Mouse (Mus musculus) limb, embryonic 14.5 days (tissue): ENCODE measurements at regions not wholly inside any gene's neighbourhood (a gene's known extent, or its start where the extent isn't known, plus 50 kb on each side); places are given as distances from the start of the nearest gene placed in this dataset.
A peak's percentile ranks its signal among the peaks of the same experiment; 100 is the strongest.

Experiments
- ATAC-seq: fragments of 200-750 bp; cut with Nextera tagmentation; 2 replicates; pipeline ENCODE4 v1.8.0; 2017; ENCODE audit warnings: low read depth, moderate number of reproducible peaks, moderate TSS enrichment; ENCODE audit not compliant: low FRiP score
- DNase-seq: peaks from one replicate; pipeline ENCODE4 v3.0.0-alpha.2; 2015; ENCODE audit warnings: low spot score
- H3K27ac ChIP-seq: fragments of 300-500 bp; sonication (generic); replicated peaks from 2 replicates; pipeline ENCODE4 v1.5.1; 2014; ENCODE audit warnings: low read depth, mild to moderate bottlenecking, low read length, moderate library complexity, mixed read lengths
- H3K27me3 ChIP-seq: fragments of 300-500 bp; sonication (generic); 2 replicates; pipeline ENCODE4 v1.6.1; 2014; ENCODE audit warnings: low read length, mixed read lengths; ENCODE audit not compliant: control insufficient read depth, insufficient read depth
- H3K36me3 ChIP-seq: fragments of 300-500 bp; sonication (generic); 2 replicates; pipeline ENCODE4 v1.6.1; 2014; ENCODE audit warnings: mild to moderate bottlenecking, low read length, moderate library complexity, mixed read lengths; ENCODE audit not compliant: control insufficient read depth, insufficient read depth
- H3K4me1 ChIP-seq: fragments of 300-500 bp; sonication (generic); 2 replicates; pipeline ENCODE4 v1.6.1; 2014; ENCODE audit warnings: antibody characterized with exemption, low read length, mixed read lengths; ENCODE audit not compliant: control insufficient read depth, insufficient read depth
- H3K4me2 ChIP-seq: fragments of 300-500 bp; sonication (generic); replicated peaks from 2 replicates; pipeline ENCODE4 v1.6.1; 2014; ENCODE audit warnings: low read depth, mild to moderate bottlenecking, low read length, moderate library complexity; ENCODE audit not compliant: severe bottlenecking
- H3K4me3 ChIP-seq: fragments of 300-500 bp; sonication (generic); replicated peaks from 2 replicates; pipeline ENCODE4 v1.5.1; 2014; ENCODE audit warnings: low read length
- H3K9ac ChIP-seq: fragments of 300-500 bp; sonication (generic); 2 replicates; pipeline ENCODE4 v1.6.1; 2014; ENCODE audit warnings: mild to moderate bottlenecking, low read depth, low read length, moderate library complexity; ENCODE audit not compliant: severe bottlenecking
- H3K9me3 ChIP-seq: fragments of 300-500 bp; sonication (generic); 2 replicates; pipeline ENCODE4 v1.6.1; 2016; ENCODE audit warnings: low read length; ENCODE audit not compliant: control insufficient read depth
- POLR2A ChIP-seq: fragments of 200-500 bp; IDR thresholded peaks from 2 replicates; pipeline ENCODE4 v1.8.0; 2012; ENCODE audit warnings: inconsistent platforms, mild to moderate bottlenecking, moderate library complexity, borderline replicate concordance; ENCODE audit not compliant: insufficient read depth, insufficient read length; ENCODE audit errors: extremely low read depth
- WGBS: fragments of 180-500 bp; shearing (Covaris S2); extraction: QIAGEN DNeasy Blood & Tissue Kit; methylation state at CpG from one replicate; pipeline ENCODE4 v1.1.7; 2014; 5-methylcytosine and 5-hydroxymethylcytosine counted together

DNA sequence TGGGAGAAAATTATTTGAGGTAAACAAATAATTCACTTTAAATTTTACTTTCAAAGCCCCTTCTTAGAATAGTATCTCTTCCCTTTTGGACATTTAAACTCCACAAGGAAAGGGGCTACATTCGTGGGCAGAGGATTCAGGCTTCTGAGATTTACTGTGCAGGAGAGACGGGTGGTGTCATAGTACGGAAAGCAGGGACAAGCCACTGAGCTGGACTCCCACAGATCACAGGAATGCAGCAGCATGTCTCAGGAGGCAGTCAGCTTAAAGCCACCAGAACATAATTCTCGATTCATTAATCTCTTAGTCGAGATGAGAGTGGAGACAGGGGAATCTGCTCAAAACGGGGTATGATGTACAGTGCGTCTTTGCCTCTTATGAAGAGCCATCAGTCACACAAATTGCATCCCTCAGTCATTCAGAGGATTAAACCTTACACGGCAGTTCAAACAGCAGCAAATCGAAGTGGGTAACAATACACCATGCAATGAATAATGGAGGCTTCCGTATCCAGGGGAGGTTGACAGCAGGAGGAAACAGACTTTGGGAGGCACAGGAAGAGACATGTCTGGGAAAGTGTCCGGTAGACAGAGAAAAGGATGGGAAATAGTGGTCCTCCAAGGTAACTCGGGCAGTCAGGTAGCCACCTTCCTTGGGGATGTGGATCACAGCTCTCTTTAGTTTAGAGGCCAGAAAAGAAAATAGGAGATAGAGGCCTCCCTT lies 487.8 kb upstream of the Adam5 start:
- no peak for TF ChIP-seq POLR2A
- Histone ChIP-seq H3K4me3 (no peak overlapping the region), H3K9ac (no peak overlapping the region), H3K9me3 (no peaks in the 10 kb centered on the region), H3K4me1 (peaks cover 10% of the 10 kb centered on the region), H3K4me2 (no peak overlapping the region), H3K27me3 (no peaks in the 10 kb centered on the region), H3K36me3 (no peaks in the 10 kb centered on the region), H3K27ac (no peak overlapping the region)
- DNase-seq (no peak), ATAC-seq (no peak)
- WGBS = 53% methylated on average over 12 of the region's 12 CpGs

DNA sequence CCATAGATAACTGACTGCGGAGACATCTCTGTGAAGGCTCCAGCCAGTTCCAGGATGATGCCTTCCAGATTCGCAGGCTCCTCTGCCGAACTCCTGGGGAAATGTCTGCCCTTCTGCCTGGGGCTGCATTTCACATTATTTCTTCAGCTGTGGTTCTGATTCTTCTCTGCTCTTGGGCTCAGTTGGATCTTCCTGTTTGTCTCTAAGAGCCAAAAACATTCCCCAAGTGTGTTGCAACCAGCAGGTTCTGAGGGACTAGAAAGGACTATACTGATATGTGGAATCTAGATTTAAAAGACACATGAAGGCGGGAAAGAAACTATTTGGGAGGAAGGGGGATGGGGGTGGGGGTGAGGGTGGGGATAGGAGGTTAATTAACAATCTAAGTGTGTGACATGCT lies 483.8 kb upstream of the Adam5 start:
- Histone ChIP-seq H3K36me3 (no peaks in the 10 kb centered on the region), H3K4me2 (no peak overlapping the region), H3K27ac (0 out of 2 replicates have a peak overlapping the region, but pooled peaks have one; percentile 66), H3K9me3 (no peaks in the 10 kb centered on the region), H3K4me3 (no peak overlapping the region), H3K4me1 (peaks cover 30% of the 10 kb centered on the region), H3K27me3 (no peaks in the 10 kb centered on the region), H3K9ac (no peak overlapping the region)
- DNase-seq (no peak), ATAC-seq (no peak)
- TF ChIP-seq POLR2A = no peak
- WGBS = 82% methylated on average over 4 of the region's 4 CpGs

DNA sequence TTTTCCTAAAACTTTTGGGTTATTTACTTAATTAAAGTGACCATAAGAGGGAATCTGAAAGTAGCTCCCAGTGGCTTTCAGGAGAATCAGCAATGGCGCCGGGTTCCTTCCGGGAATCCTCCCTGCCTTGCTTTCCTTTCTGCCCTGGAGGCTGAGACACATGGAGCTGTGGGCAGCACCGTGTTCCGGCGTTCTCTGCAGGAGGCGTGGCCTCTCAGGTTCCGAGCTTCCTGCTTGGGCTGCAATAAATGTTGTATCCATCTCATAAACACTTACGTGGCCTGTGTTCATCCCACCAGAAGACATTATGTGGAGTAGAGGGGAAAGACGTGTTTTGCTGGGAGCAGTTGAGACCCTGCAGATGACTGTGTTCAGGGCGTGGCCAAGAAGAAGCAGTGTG lies 483.3 kb upstream of the Adam5 start:
- 47% methylated on average over 11 of the region's 11 CpGs for WGBS
- Histone ChIP-seq H3K36me3 (no peaks in the 10 kb centered on the region), H3K4me3 (no peak overlapping the region), H3K9me3 (no peaks in the 10 kb centered on the region), H3K9ac (no peak overlapping the region), H3K4me2 (no peak overlapping the region), H3K4me1 (peaks cover 30% of the 10 kb centered on the region), H3K27ac (peak overlapping the region; percentile 66; the same call in 1 of the 2 replicates), H3K27me3 (no peaks in the 10 kb centered on the region)
- no peak for TF ChIP-seq POLR2A
- DNase-seq = no peak
- no peak; the same call in 1 of the 2 replicates for ATAC-seq

DNA sequence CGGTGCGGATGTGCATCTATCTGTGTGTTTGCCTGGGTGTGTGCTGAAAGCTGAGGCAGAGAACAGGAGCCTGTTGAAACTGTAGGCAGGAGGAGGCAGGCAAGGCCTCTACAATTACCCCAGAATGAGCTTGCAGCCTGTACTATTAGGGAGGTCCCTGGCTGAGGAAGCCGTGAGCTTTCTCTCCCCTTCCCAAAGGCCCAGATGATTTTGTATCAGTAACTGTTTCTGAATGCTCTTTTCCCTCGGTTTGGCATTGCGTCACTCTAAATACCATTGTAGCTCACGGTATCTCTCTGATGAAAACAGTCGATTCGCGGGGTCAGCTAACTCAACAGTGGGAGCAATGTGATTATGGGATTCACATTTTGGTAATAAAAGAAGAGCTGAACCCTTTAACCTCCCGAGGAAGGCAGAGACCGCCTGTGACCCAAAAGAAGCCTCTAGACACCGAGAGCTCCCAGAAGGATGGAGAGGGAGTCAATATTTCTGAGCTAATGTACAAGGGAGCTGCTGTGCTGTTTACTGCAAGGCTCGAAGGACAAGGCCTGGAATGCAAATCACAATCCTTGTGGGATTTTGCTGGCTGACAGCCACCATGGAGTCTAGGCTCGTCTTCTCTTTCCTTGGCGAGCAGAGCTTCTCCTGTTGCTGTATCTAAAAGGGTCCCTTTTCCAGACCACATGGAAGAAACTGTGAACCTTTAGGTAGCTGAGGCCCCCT lies 482.8 kb upstream of the Adam5 start:
- Histone ChIP-seq H3K4me1 (peaks cover 30% of the 10 kb centered on the region), H3K27ac (peak overlapping the region; percentile 66; the same call in 1 of the 2 replicates), H3K27me3 (no peaks in the 10 kb centered on the region), H3K36me3 (no peaks in the 10 kb centered on the region), H3K9me3 (no peaks in the 10 kb centered on the region), H3K4me2 (no peak overlapping the region), H3K9ac (no peak overlapping the region; the same call in 1 of the 2 replicates), H3K4me3 (no peak overlapping the region)
- ATAC-seq (peak; percentile 32; the same call in 1 of the 2 replicates), DNase-seq (peak; percentile 54)
- 53% methylated on average over 15 of the region's 15 CpGs for WGBS
- no peak for TF ChIP-seq POLR2A
